Comparison of ENCODE assay signal across 8 mouse cellular contexts in genomic region chr13:63046206-63047020, GRCm38 (mm10).
A peak's percentile ranks its signal among the peaks of the same experiment; 100 is the strongest.
DNase-seq lines count a peak whose midpoint lies in the region; ATAC-seq and TF ChIP-seq lines count a peak whose summit lies in the region.

No protein-coding gene starts in this region.

- H3K4me3 ChIP-seq in CH12.LX (replicated peaks in 1 of 3; ENCODE audit: low read depth in 2 of 3, low read length in 2 of 3, poor library complexity in 1 of 3), result no peak overlapping the region
- H3K4me3 ChIP-seq in bone marrow macrophage, adult 2 months (ENCODE audit: insufficient read depth, low read length), result no peak overlapping the region
- H3K4me3 ChIP-seq in embryonic fibroblast, embryonic 13.5 days (ENCODE audit: insufficient read depth, low read length), result no peak overlapping the region
- H3K4me3 ChIP-seq in lung, embryonic 14.5 days (ENCODE audit: low read depth, low read length), result no peak overlapping the region

- no peak for TF ChIP-seq POLR2A in CH12.LX (IDR thresholded peaks at IDR 0.05; ENCODE audit: low read depth, low read length)
- TF ChIP-seq POLR2A in bone marrow macrophage, adult 2 months (IDR thresholded peaks at IDR 0.05; ENCODE audit: borderline replicate concordance, low read depth, low read length), result no peak
- TF ChIP-seq POLR2A in embryonic fibroblast, embryonic 13.5 days (IDR thresholded peaks at IDR 0.05; ENCODE audit: low read depth, low read length), result no peak

- TF ChIP-seq CTCF in CH12.LX (conservative IDR thresholded peaks at IDR 0.05 in 1 of 2, IDR thresholded peaks at IDR 0.05 in 1 of 2; ENCODE audit: low read depth in 2 of 2, low read length in 2 of 2), result peak; percentile 52 to 83; a peak in 3 of 4 replicates
- peak; percentile 73 for TF ChIP-seq CTCF in bone marrow macrophage, adult 2 months (IDR thresholded peaks at IDR 0.05; ENCODE audit: low read depth, low read length)
- TF ChIP-seq CTCF in embryonic fibroblast, embryonic 13.5 days (IDR thresholded peaks at IDR 0.05; ENCODE audit: borderline replicate concordance, insufficient read depth, low read length), result peak; percentile 38; the same call in 1 of the 2 replicates
- peak; percentile 82 for TF ChIP-seq CTCF in lung, embryonic 14.5 days (IDR thresholded peaks at IDR 0.05; ENCODE audit: low read depth)

- no peak for TF ChIP-seq EP300 in CH12.LX (IDR thresholded peaks at IDR 0.05; ENCODE audit: low read length)

- H3K9ac ChIP-seq in CH12.LX (ENCODE audit: insufficient read depth, low read depth), result no peak overlapping the region
- no peak overlapping the region for H3K9ac ChIP-seq in lung, embryonic 14.5 days

- H3K27ac ChIP-seq in CH12.LX (ENCODE audit: insufficient read depth, low read depth), result no peak overlapping the region
- H3K27ac ChIP-seq in bone marrow macrophage, adult 2 months (ENCODE audit: insufficient read depth, low read depth, low read length), result no peak overlapping the region
- H3K27ac ChIP-seq in embryonic fibroblast, embryonic 13.5 days (ENCODE audit: insufficient read depth, low read length), result peak overlapping the region; percentile 100
- peak overlapping the region; percentile 42; the same call in 1 of the 2 replicates for H3K27ac ChIP-seq in lung, embryonic 14.5 days (ENCODE audit: low read depth)

- no peaks in the 10 kb centered on the region for H3K79me2 ChIP-seq in CH12.LX (replicated peaks; ENCODE audit: control insufficient read depth, extremely low read depth, insufficient read depth, poor library complexity, severe bottlenecking)

- 38% methylated on average over 7 of the region's 7 CpGs for WGBS in lung, embryonic 14.5 days

- TF ChIP-seq RAD21 in CH12.LX (IDR thresholded peaks at IDR 0.05; ENCODE audit: low read depth, low read length), result peak; percentile 85

- dilution Hi-C loops in CH12.LX (cut with MboI; ENCODE audit: extremely low pct_ligation_motif_present, extremely low pct_unique_long_range_greater_than_20kb, low sequenced_read_pairs), result no loop called here

- H3K9me3 ChIP-seq in CH12.LX (replicated peaks; ENCODE audit: low read length), result no peaks in the 10 kb centered on the region
- no peaks in the 10 kb centered on the region for H3K9me3 ChIP-seq in lung, embryonic 14.5 days (ENCODE audit: low read depth, low read length)

- no peaks in the 10 kb centered on the region for H3K36me3 ChIP-seq in CH12.LX (replicated peaks in 1 of 2; ENCODE audit: control insufficient read depth in 1 of 2, insufficient read depth in 1 of 2, low read length in 1 of 2)
- no peaks in the 10 kb centered on the region for H3K36me3 ChIP-seq in lung, embryonic 14.5 days (ENCODE audit: insufficient read depth)

- H3K27me3 ChIP-seq in CH12.LX (replicated peaks), result no peaks in the 10 kb centered on the region
- H3K27me3 ChIP-seq in lung, embryonic 14.5 days (ENCODE audit: insufficient read depth, low read length), result no peaks in the 10 kb centered on the region

- peak; percentile 48 for DNase-seq in CH12.LX (ENCODE audit: extremely low read depth)
- peak; percentile 87 to 89 for DNase-seq in heart, postnatal 10 days
- peak; percentile 84 to 88 for DNase-seq in kidney, postnatal 4 days
- peak; percentile 92 for DNase-seq in lung, embryonic 14.5 days
- DNase-seq in ovary, postnatal 36 days (ENCODE audit: low spot score), result peak; percentile 55
- DNase-seq in thymus, postnatal 25 days, result peak; percentile 56

- in situ Hi-C loops in CH12.LX (cut with MboI; ENCODE audit: low pct_ligation_motif_present, low pct_unique_long_range_greater_than_20kb, low sequenced_read_pairs), result loop anchor here (5.0 kb wide), 1 partner anchor 271 kb away; no protein-coding TSS in a partner anchor

- peak; percentile 93 for ATAC-seq in lung, embryonic 14.5 days (ENCODE audit: insufficient read depth)

- intact Hi-C loops in heart, postnatal 10 days (cut with DNase I), result loop anchor here (1.0 to 5.0 kb wide), 5 partner anchors 91 to 286 kb away; no protein-coding TSS in a partner anchor

- no peak overlapping the region for H3K4me2 ChIP-seq in CH12.LX (ENCODE audit: insufficient read depth, low read depth, poor library complexity, severe bottlenecking)
- H3K4me2 ChIP-seq in lung, embryonic 14.5 days, result no peak overlapping the region

- H3K4me1 ChIP-seq in CH12.LX (ENCODE audit: control insufficient read depth in 1 of 2, insufficient read depth in 2 of 2), result no peaks in the 10 kb centered on the region
- peaks cover 17% of the 10 kb centered on the region for H3K4me1 ChIP-seq in bone marrow macrophage, adult 2 months (ENCODE audit: control insufficient read depth, insufficient read depth, low read length)
- peaks cover 11% of the 10 kb centered on the region for H3K4me1 ChIP-seq in embryonic fibroblast, embryonic 13.5 days (ENCODE audit: control insufficient read depth, insufficient read depth, low read length)
- H3K4me1 ChIP-seq in lung, embryonic 14.5 days (ENCODE audit: insufficient read depth), result no peaks in the 10 kb centered on the region

TF ChIP-seq in CH12.LX, 34 proteins besides CTCF, POLR2A, EP300 and RAD21:
- TF ChIP-seq MAX (IDR thresholded peaks at IDR 0.05; ENCODE audit: low read length), result no peak
- TF ChIP-seq SMC3 (IDR thresholded peaks at IDR 0.05; ENCODE audit: low read depth, low read length), result peak; percentile 93
- no peak for TF ChIP-seq KAT2A (IDR thresholded peaks at IDR 0.05; ENCODE audit: insufficient replicate concordance, low read length)
- peak; percentile 78 for TF ChIP-seq ZC3H11A (IDR thresholded peaks at IDR 0.05; ENCODE audit: low read depth, low read length)
- 0 out of 2 replicates have a peak, but pooled peaks have one; percentile 26 for TF ChIP-seq MAZ (IDR thresholded peaks at IDR 0.05; ENCODE audit: low read depth, low read length)
TF ChIP-seq in CH12.LX: peak in this region for 3.

Comparison
In these comparisons a context has a peak if more than half of its experiments do, and no peak if none do; other contexts are left out.
1. H3K27ac ChIP-seq: peak in embryonic fibroblast, embryonic 13.5 days (single experiment) and lung, embryonic 14.5 days (single experiment); none in CH12.LX (single experiment) and bone marrow macrophage, adult 2 months (single experiment).
2. Peak in every context shown above with its lines, with median percentiles within 50 percentile points of each other: DNase-seq and CTCF ChIP-seq.